Comparison of ENCODE assay signal across 17 mouse cellular contexts in the genomic region with DNA sequence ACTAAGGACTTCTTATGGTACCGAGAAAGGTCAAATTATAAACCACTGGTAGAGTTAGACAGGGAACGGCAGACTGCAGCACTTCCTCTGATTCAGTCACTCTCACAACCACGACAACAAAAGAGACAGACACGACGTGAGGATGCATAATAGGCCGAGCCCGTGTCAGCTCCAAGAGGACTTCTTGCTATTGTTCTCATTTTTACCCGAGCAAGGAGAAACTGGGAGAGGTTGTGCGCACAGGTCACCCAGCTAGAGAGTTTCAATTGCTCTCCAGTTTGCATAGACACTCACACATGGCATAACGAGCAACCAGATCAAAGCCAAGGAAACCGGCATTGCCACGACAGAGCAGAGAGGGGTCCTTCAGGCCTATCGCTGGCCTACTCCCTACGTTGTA.
DNase-seq lines count a peak whose midpoint lies in the region; ATAC-seq and TF ChIP-seq lines count a peak whose summit lies in the region.
"Had no signal": no experiment of that assay in that cellular context is flagged by ENCODE, and none has a peak within 500 bp of the region (broad histone marks: within the 10 kb centered on the region; RNA-seq: fewer than 3 reads in every experiment).

No protein-coding gene starts in this region.

- TF ChIP-seq CTCF in stomach, postnatal 0 days (IDR thresholded peaks at IDR 0.05; ENCODE audit: low read depth), result no peak

- 70% methylated on average over 14 of the region's 14 CpGs for WGBS in heart, embryonic 11.5 days (ENCODE audit: insufficient replicate concordance)
- 28% methylated on average over 14 of the region's 14 CpGs for WGBS in midbrain, embryonic 12.5 days
- WGBS in stomach, postnatal 0 days, result 77% methylated on average over 14 of the region's 14 CpGs

- no peaks in the 10 kb centered on the region for H3K9me3 ChIP-seq in heart, embryonic 11.5 days (replicated peaks; ENCODE audit: control insufficient read depth, low read length)
- 0 out of 2 replicates have a peak, but pooled peaks cover 5% of the 10 kb centered on the region for H3K9me3 ChIP-seq in midbrain, embryonic 12.5 days
- no peaks in the 10 kb centered on the region for H3K9me3 ChIP-seq in stomach, postnatal 0 days (ENCODE audit: control insufficient read depth, low read length)
- H3K9me3 ChIP-seq: embryonic facial prominence, embryonic 13.5 days; liver, embryonic 15.5 days had no signal

- H3K4me3 ChIP-seq in heart, embryonic 11.5 days (ENCODE audit: low read depth, low read length), result no peak overlapping the region
- no peak overlapping the region for H3K4me3 ChIP-seq in midbrain, embryonic 12.5 days
- H3K4me3 ChIP-seq in stomach, postnatal 0 days (ENCODE audit: low read depth, low read length), result no peak overlapping the region
- H3K4me3 ChIP-seq: embryonic facial prominence, embryonic 13.5 days; left cerebral cortex, adult 2 months; liver, embryonic 15.5 days; megakaryocyte, embryonic 14.5 days had no signal

- H3K36me3 ChIP-seq in heart, embryonic 11.5 days (ENCODE audit: control insufficient read depth, insufficient read depth, low read length), result no peaks in the 10 kb centered on the region
- H3K36me3 ChIP-seq in midbrain, embryonic 12.5 days, result no peaks in the 10 kb centered on the region
- H3K36me3 ChIP-seq in stomach, postnatal 0 days (ENCODE audit: control insufficient read depth, insufficient read depth, low read length), result no peaks in the 10 kb centered on the region
- H3K36me3 ChIP-seq: embryonic facial prominence, embryonic 13.5 days; liver, embryonic 15.5 days had no signal

- no peak overlapping the region for H3K9ac ChIP-seq in heart, embryonic 11.5 days (ENCODE audit: low read depth, low read length)
- H3K9ac ChIP-seq in midbrain, embryonic 12.5 days (replicated peaks), result no peak overlapping the region
- H3K9ac ChIP-seq in stomach, postnatal 0 days (ENCODE audit: low read length), result no peak overlapping the region
- H3K9ac ChIP-seq: embryonic facial prominence, embryonic 13.5 days; liver, embryonic 15.5 days had no signal

- intact Hi-C loops in left cerebral cortex, postnatal 25 days (cut with DNase I), result no loop called here

- no peak overlapping the region for H3K4me2 ChIP-seq in heart, embryonic 11.5 days
- no peak overlapping the region for H3K4me2 ChIP-seq in midbrain, embryonic 12.5 days (replicated peaks)
- H3K4me2 ChIP-seq in stomach, postnatal 0 days (replicated peaks; ENCODE audit: low read depth), result no peak overlapping the region
- H3K4me2 ChIP-seq: embryonic facial prominence, embryonic 13.5 days; liver, embryonic 15.5 days had no signal

- ATAC-seq in heart, embryonic 11.5 days (replicated peaks; ENCODE audit: insufficient number of reproducible peaks, low FRiP score, low TSS enrichment), result no peak
- ATAC-seq in midbrain, embryonic 12.5 days (ENCODE audit: low FRiP score, low read depth), result no peak
- no peak for ATAC-seq in stomach, postnatal 0 days (ENCODE audit: low FRiP score, low TSS enrichment)
- ATAC-seq: lung, postnatal 0 days had no signal

- DNase-seq in heart, adult 11 months, result peak; percentile 82
- DNase-seq in Muller cell, postnatal 12 days (ENCODE audit: inconsistent ontology term), result peak; percentile 26
- peak; percentile 28 for DNase-seq in embryo, embryonic 11 days
- DNase-seq in left cerebral cortex, postnatal 25 days (ENCODE audit: low spot score in 2 of 2), result no peak
- DNase-seq in stomach, postnatal 0 days (ENCODE audit: low spot score), result no peak
- DNase-seq in lung, postnatal 36 days, result no peak
- DNase-seq: cerebellum, postnatal 10 days; heart, postnatal 4 days; kidney, adult 18-20 months; kidney, postnatal 14 days had no signal

- no peak overlapping the region for H3K27ac ChIP-seq in heart, embryonic 11.5 days (ENCODE audit: low read depth, low read length)
- H3K27ac ChIP-seq in midbrain, embryonic 12.5 days (replicated peaks), result peak overlapping the region; percentile 54
- no peak overlapping the region for H3K27ac ChIP-seq in stomach, postnatal 0 days (replicated peaks)
- H3K27ac ChIP-seq: embryonic facial prominence, embryonic 13.5 days; left cerebral cortex, adult 2 months; liver, embryonic 15.5 days had no signal

- no peak for TF ChIP-seq EP300 in stomach, postnatal 0 days (optimal IDR thresholded peaks at IDR 0.05)

- no peaks in the 10 kb centered on the region for H3K27me3 ChIP-seq in heart, embryonic 11.5 days (ENCODE audit: control insufficient read depth, insufficient read depth, low read length)
- no peaks in the 10 kb centered on the region for H3K27me3 ChIP-seq in midbrain, embryonic 12.5 days
- no peaks in the 10 kb centered on the region for H3K27me3 ChIP-seq in stomach, postnatal 0 days (ENCODE audit: control insufficient read depth, insufficient read depth, low read length)
- H3K27me3 ChIP-seq: embryonic facial prominence, embryonic 13.5 days; liver, embryonic 15.5 days; megakaryocyte, embryonic 14.5 days had no signal

- H3K4me1 ChIP-seq in heart, embryonic 11.5 days (ENCODE audit: control insufficient read depth, insufficient read depth, low read length), result no peaks in the 10 kb centered on the region
- H3K4me1 ChIP-seq in midbrain, embryonic 12.5 days, result peaks cover 7% of the 10 kb centered on the region
- no peaks in the 10 kb centered on the region for H3K4me1 ChIP-seq in stomach, postnatal 0 days (replicated peaks; ENCODE audit: control insufficient read depth, insufficient read depth)
- H3K4me1 ChIP-seq: liver, embryonic 15.5 days; megakaryocyte, embryonic 14.5 days had no signal

Comparison
In these comparisons a context has a peak if more than half of its experiments do, and no peak if none do; other contexts are left out.
1. DNase-seq: peak in heart, adult 11 months (single experiment), Muller cell, postnatal 12 days (single experiment) and embryo, embryonic 11 days (single experiment); none in left cerebral cortex, postnatal 25 days (0 of 2), stomach, postnatal 0 days (single experiment) and lung, postnatal 36 days (single experiment).